Mouse (Mus musculus) cerebellum, adult 18-20 months (tissue): Measurements from ENCODE around the gene Kdm1b.

ENCODE experiments used
- DNase-seq, 2 experiments: peaks; one replicate each; pipeline ENCODE4 v3.0.0; 2021

Kdm1b gene

GRCm38 (mm10) chr13:47063985-47064760 lies 20.9 kb downstream of the Kdm1b start:
- DNase-seq = no peak

- no peak for DNase-seq
Observed at GRCm38 (mm10) chr13:47066516-47066915, 23.2 kb downstream of the Kdm1b start.

DNA sequence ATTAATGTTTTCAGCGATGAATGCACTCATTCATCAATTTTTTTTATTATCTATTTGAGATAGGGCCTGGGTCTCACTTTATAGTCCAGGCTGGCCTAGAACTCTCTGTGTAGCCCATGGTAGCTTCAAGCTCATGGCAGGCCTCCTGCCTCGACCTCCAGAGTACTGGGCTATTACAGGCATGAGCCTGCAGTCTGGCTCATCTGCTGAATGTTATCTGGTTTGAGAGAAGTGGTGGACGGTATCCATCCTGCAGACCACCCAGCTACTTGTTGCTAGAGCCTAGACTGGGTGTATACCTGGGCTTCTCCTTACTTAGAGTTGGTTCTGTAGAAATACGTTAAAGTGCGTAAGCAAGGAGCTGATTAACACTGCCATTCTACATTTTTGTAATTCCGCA lies 23.7 kb downstream of the Kdm1b start:
- DNase-seq = no peak

- no peak for DNase-seq
Observed at GRCm38 (mm10) chr13:47070329-47071080, 27.2 kb downstream of the Kdm1b start.

GRCm38 (mm10) chr13:47071871-47072270 lies 28.6 kb downstream of the Kdm1b start:
- no peak for DNase-seq

GRCm38 (mm10) chr13:47072484-47072883 lies 29.2 kb downstream of the Kdm1b start:
- no peak for DNase-seq

DNA sequence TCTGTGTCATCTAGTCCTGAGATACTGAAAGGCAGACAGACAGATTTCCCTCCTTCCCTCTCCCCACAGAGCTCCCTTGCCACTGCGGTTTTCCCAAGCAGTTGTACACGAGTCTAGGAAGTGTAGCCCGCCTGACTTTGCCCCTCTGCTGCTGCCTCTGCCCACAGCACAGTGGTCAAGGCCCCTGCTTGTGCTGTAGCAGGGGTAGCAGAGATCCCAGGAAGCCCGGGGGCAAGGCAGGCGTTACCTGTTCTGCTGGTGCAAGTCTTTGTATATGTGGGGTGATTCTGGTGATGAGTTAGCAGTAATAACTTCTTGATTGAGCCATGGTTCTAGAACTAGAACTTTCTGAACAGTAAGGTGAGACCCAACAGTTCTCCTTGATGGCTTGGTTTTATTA lies 32.9 kb downstream of the Kdm1b start:
- DNase-seq = no peak

DNA sequence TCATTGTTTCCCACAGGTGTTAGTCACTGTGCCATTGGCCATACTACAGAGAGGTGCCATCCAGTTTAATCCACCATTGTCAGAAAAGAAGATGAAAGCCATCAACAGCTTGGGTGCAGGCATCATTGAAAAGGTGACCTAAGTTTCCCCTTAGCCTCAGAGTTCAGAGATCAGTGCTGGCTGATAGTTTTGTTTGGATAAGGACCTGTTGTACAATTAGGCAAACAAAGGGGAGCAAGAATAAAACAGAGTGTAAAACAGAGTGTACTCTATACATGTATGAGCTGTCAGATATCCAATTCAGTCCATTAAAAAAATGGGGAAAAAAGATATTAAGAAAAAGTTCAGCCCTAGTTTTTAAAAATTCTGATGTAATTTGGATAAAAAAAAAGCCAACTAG lies 34.1 kb downstream of the Kdm1b start:
- DNase-seq = no peak

GRCm38 (mm10) chr13:47078799-47079198 lies 35.5 kb downstream of the Kdm1b start:
- no peak for DNase-seq

GRCm38 (mm10) chr13:47080905-47081505 lies 37.7 kb downstream of the Kdm1b start:
- DNase-seq = peak in 1 of 2 experiments; percentile 10

GRCm38 (mm10) chr13:47088433-47088832 lies 45.1 kb downstream of the Kdm1b start:
- DNase-seq = no peak

DNA sequence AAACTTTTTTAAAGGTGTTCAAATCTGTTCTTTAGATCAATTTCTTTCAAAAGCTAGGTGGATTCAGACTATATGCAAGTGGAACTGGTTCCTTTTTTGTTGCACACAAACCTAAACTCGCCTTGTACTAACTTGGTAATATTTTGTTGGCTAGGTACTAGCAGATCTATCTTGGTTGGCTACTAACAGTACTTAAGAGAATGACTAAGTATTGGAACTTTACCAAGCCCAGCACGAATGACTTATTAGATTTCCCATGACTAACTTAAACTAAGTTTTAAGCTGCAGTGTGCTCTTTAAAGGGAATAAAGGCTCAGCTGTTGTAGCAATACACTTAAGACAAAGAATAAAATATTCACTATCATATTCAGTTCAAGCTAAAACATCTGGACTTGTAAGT lies 46.0 kb downstream of the Kdm1b start:
- no peak for DNase-seq

GRCm38 (mm10) chr13:47093791-47094190 lies 50.5 kb downstream of the Kdm1b start:
- no peak for DNase-seq

GRCm38 (mm10) chr13:47096591-47096990 lies 53.3 kb downstream of the Kdm1b start:
- no peak for DNase-seq

GRCm38 (mm10) chr13:47099265-47099664 lies 56.0 kb downstream of the Kdm1b start:
- no peak for DNase-seq

DNA sequence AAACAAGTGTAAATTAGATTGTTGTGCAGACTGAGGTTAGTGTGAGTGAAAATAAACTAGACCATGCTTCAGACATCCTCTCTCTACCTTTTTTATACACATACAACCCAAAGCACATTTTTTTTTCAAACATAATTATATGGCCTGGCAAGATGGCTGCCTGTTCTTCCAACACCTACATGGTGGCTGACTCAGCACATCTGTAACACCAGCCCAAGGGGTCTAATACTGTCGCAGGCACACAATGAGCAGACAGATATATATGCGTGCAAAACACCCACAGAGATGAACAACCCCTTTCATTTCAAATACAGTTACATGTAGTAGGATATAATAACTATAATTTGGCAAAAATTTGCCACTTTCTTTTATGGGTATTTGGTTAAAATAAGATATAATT lies 57.3 kb downstream of the Kdm1b start:
- DNase-seq = no peak

DNA sequence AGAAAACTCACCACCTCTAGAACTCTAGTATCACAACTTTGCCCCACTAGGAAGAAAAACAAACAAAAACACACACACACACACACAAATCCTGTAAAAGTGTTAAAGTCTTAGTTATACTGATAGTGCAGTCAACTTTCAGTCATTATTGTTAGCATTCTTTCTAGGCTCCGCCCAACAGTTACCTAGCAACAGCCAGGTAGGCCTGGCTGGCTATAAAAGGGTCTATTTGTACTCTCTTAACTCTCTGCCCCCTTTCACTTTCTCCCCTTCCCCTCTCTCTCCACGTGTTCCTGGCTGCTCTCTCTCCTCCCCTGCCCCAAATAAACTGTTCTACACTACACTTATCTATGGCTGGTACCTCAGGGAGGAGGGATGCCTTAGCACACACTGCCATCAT lies 60.8 kb downstream of the Kdm1b start:
- DNase-seq = no peak

- peak; percentile 28 to 29 for DNase-seq
Observed at GRCm38 (mm10) chr13:47104856-47105541, 61.7 kb downstream of the Kdm1b start.

GRCm38 (mm10) chr13:47105711-47106579 lies 62.6 kb downstream of the Kdm1b start, which contains the start of gene Dek:
Gene Dek, minus strand, starts transcription at chr13:47106201.
- peak; percentile 79 to 88 for DNase-seq

GRCm38 (mm10) chr13:47106580-47106888 lies 63.2 kb downstream of the Kdm1b start:
- DNase-seq = no peak

DNA sequence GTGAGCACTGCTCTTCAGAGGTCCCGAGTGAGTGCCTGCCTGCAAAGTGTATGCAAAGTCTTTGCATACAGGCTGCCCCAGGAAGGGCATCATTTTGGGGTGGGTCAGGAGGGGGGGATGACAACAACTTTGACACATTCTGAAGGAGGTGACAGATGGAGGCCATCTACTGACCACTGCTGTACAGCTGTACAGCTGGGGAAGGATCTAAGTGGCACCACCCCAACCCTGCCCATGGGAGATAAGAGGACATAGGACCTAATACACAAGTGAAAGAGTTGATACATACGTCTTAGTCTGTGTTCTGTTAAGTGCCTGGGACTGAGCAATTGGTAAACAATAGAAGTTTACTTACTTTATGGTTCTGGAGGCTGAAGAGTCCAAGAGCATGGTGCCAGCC lies 65.9 kb downstream of the Kdm1b start:
- no peak for DNase-seq

DNA sequence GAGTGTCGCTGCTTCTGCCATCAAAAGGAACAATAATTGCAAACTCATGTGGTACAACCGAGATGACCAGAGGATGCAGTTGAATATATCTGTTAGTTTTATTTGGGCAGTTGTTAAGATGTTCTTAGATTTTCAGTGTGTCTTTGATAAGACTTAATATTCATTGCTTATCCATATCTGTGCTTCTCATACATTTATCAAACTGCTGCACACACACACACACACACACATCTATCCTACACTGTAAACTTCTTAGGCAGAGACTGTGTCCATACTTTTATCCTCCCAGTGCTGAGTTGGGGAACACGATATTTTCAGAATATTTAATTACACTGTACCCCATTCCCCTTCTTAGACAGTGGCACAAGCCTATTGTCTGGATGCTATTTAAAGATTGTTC lies 67.9 kb downstream of the Kdm1b start:
- DNase-seq = no peak
